In genomic region chr13:35879519-35879918, GRCm38 (mm10) we compare ENCODE assay signal across 31 mouse cellular contexts.
"Had no signal": no experiment of that assay in that cellular context is flagged by ENCODE, and none has a peak within 500 bp of the region (broad histone marks: within the 10 kb centered on the region; RNA-seq: fewer than 3 reads in every experiment).

No protein-coding gene starts in this region.

- H3K4me1 ChIP-seq: heart, embryonic 12.5 days; heart, embryonic 15.5 days; hindbrain, embryonic 12.5 days; hindbrain, embryonic 13.5 days; intestine, embryonic 15.5 days had no signal

- H3K36me3 ChIP-seq: heart, embryonic 10.5 days; hindbrain, embryonic 12.5 days; hindbrain, embryonic 13.5 days; hindbrain, embryonic 15.5 days; intestine, embryonic 15.5 days; kidney, embryonic 15.5 days had no signal

- ATAC-seq: hindbrain, postnatal 0 days; inflammation-experienced regulatory T-cells, adult 6 months; intestine, embryonic 15.5 days; intestine, embryonic 16.5 days; intestine, postnatal 0 days had no signal

- H3K27me3 ChIP-seq: heart, embryonic 12.5 days; heart, embryonic 13.5 days; heart, embryonic 15.5 days; hindbrain, embryonic 12.5 days; hindbrain, embryonic 13.5 days; hindbrain, embryonic 15.5 days; intestine, embryonic 15.5 days; kidney, embryonic 15.5 days had no signal

- H3K9me3 ChIP-seq: heart, embryonic 10.5 days; heart, embryonic 12.5 days; heart, embryonic 13.5 days; heart, embryonic 15.5 days; hindbrain, embryonic 10.5 days; hindbrain, embryonic 12.5 days; hindbrain, embryonic 13.5 days; hindbrain, embryonic 15.5 days; intestine, embryonic 15.5 days; kidney, embryonic 15.5 days had no signal

- H3K4me3 ChIP-seq: heart, embryonic 10.5 days; heart, embryonic 12.5 days; heart, embryonic 13.5 days; heart, embryonic 15.5 days; hindbrain, embryonic 10.5 days; hindbrain, embryonic 12.5 days; hindbrain, embryonic 13.5 days; hindbrain, embryonic 15.5 days; intestine, embryonic 15.5 days; kidney, embryonic 15.5 days; layer of hippocampus, adult 2 months had no signal

- H3K4me2 ChIP-seq: heart, embryonic 11.5 days; heart, embryonic 12.5 days; heart, embryonic 13.5 days; heart, embryonic 15.5 days; hindbrain, embryonic 12.5 days; hindbrain, embryonic 13.5 days; hindbrain, embryonic 14.5 days; hindbrain, embryonic 15.5 days; intestine, embryonic 15.5 days; kidney, embryonic 15.5 days had no signal

- H3K9ac ChIP-seq: heart, embryonic 12.5 days; heart, embryonic 13.5 days; heart, embryonic 15.5 days; hindbrain, embryonic 12.5 days; hindbrain, embryonic 13.5 days; hindbrain, embryonic 14.5 days; hindbrain, embryonic 15.5 days; intestine, embryonic 15.5 days; kidney, embryonic 15.5 days had no signal

- H3K27ac ChIP-seq: heart, embryonic 10.5 days; heart, embryonic 13.5 days; heart, embryonic 15.5 days; hindbrain, embryonic 10.5 days; hindbrain, embryonic 12.5 days; hindbrain, embryonic 14.5 days; hindbrain, embryonic 15.5 days; intestine, embryonic 15.5 days; kidney, embryonic 15.5 days; layer of hippocampus, adult 2 months had no signal

- DNase-seq: heart, postnatal 10 days; heart, postnatal 36 days; heart, postnatal 4 days; kidney, adult 11 months; kidney, adult 18-20 months; kidney, adult 2 months; kidney, adult 8-10 months; kidney, adult 9 months; kidney, postnatal 10 days; kidney, postnatal 14 days; kidney, postnatal 25 days; kidney, postnatal 4 days; layer of hippocampus, adult 9-11 months; layer of hippocampus, postnatal 36 days had no signal
